Comparison of ENCODE assay signal across 16 mouse cellular contexts in the genomic region with DNA sequence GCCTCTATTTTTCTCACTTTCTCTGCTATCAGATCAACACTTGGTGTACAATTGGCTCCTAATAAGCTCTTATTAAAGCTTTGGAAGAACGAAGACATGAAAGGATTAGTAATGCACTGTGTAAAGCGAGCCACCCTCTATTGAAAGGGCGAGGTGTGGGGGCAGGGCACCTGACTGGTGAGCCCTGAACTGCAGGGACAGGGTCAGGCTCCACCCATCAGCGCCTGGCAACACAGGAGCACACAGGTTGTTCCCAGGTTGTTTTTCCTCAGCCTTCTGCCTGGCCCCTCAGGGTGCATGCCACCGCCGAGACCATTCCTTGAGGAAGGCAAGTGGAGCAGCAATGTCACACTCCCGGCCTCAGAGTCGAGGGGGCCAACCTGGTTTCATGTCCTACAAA.
A peak's percentile ranks its signal among the peaks of the same experiment; 100 is the strongest.
DNase-seq lines count a peak whose midpoint lies in the region; ATAC-seq and TF ChIP-seq lines count a peak whose summit lies in the region.
"Had no signal": no experiment of that assay in that cellular context is flagged by ENCODE, and none has a peak within 500 bp of the region (broad histone marks: within the 10 kb centered on the region; RNA-seq: fewer than 3 reads in every experiment).

No protein-coding gene starts in this region.

- H3K27ac ChIP-seq in lung, postnatal 0 days (ENCODE audit: low read length), result no peak overlapping the region
- 0 out of 2 replicates have a peak overlapping the region, but pooled peaks have one; percentile 45 for H3K27ac ChIP-seq in cortical plate, adult 2 months (ENCODE audit: insufficient read depth, low read length)
- H3K27ac ChIP-seq in embryonic facial prominence, embryonic 15.5 days (replicated peaks), result no peak overlapping the region
- H3K27ac ChIP-seq in forebrain, embryonic 15.5 days (replicated peaks), result no peak overlapping the region
- H3K27ac ChIP-seq: liver, embryonic 15.5 days had no signal

- no peak overlapping the region for H3K4me3 ChIP-seq in lung, postnatal 0 days (ENCODE audit: low read depth, low read length)
- H3K4me3 ChIP-seq in cortical plate, adult 2 months (ENCODE audit: insufficient read depth, low read length), result no peak overlapping the region
- H3K4me3 ChIP-seq in embryonic facial prominence, embryonic 15.5 days (replicated peaks), result no peak overlapping the region
- no peak overlapping the region for H3K4me3 ChIP-seq in forebrain, embryonic 15.5 days
- H3K4me3 ChIP-seq: liver, embryonic 15.5 days; megakaryocyte, embryonic 14.5 days had no signal

- no peaks in the 10 kb centered on the region for H3K9me3 ChIP-seq in lung, postnatal 0 days (ENCODE audit: low read length)
- no peaks in the 10 kb centered on the region for H3K9me3 ChIP-seq in embryonic facial prominence, embryonic 15.5 days (replicated peaks)
- no peaks in the 10 kb centered on the region for H3K9me3 ChIP-seq in forebrain, embryonic 15.5 days
- H3K9me3 ChIP-seq: liver, embryonic 15.5 days had no signal

- peak; percentile 30 to 61 for DNase-seq in lung, adult 18-20 months
- no peak for DNase-seq in lung, postnatal 0 days (ENCODE audit: low spot score)
- DNase-seq in kidney, postnatal 14 days, result peak; percentile 48
- no peak for DNase-seq in cerebellum, adult 9-10 months
- DNase-seq in heart, postnatal 10 days, result no peak
- DNase-seq: adrenal gland, adult 2 months; cerebellum, postnatal 36 days; layer of hippocampus, adult 9-11 months; thymus, adult 2 months had no signal

- no peak for TF ChIP-seq EP300 in lung, postnatal 0 days (IDR thresholded peaks at IDR 0.05)

- no peak for ATAC-seq in lung, postnatal 0 days
- peak; percentile 66 for ATAC-seq in embryonic facial prominence, embryonic 15.5 days (ENCODE audit: insufficient number of reproducible peaks, low FRiP score, low TSS enrichment, low read depth)
- no peak for ATAC-seq in forebrain, embryonic 15.5 days (replicated peaks)
- ATAC-seq: Patski had no signal

- whole genome bisulfite sequencing in lung, postnatal 0 days, result 19% methylated on average over 8 of the region's 8 CpGs
- WGBS in embryonic facial prominence, embryonic 15.5 days, result 11% methylated on average over 8 of the region's 8 CpGs
- 5% methylated on average over 8 of the region's 8 CpGs for WGBS in forebrain, embryonic 15.5 days

- H3K36me3 ChIP-seq in lung, postnatal 0 days (ENCODE audit: insufficient read depth, low read length), result no peaks in the 10 kb centered on the region
- H3K36me3 ChIP-seq in embryonic facial prominence, embryonic 15.5 days, result no peaks in the 10 kb centered on the region
- no peaks in the 10 kb centered on the region for H3K36me3 ChIP-seq in forebrain, embryonic 15.5 days
- H3K36me3 ChIP-seq: liver, embryonic 15.5 days had no signal

- H3K4me1 ChIP-seq in lung, postnatal 0 days (ENCODE audit: insufficient read depth, low read depth, low read length), result no peaks in the 10 kb centered on the region
- H3K4me1 ChIP-seq in cortical plate, adult 2 months (ENCODE audit: control insufficient read depth, insufficient read depth, low read length), result peaks cover 2% of the 10 kb centered on the region; the same call in 1 of the 2 replicates
- peaks cover 11% of the 10 kb centered on the region; the same call in 1 of the 2 replicates for H3K4me1 ChIP-seq in embryonic facial prominence, embryonic 15.5 days
- peaks cover 11% of the 10 kb centered on the region for H3K4me1 ChIP-seq in forebrain, embryonic 15.5 days
- H3K4me1 ChIP-seq: liver, embryonic 15.5 days had no signal

- no peak overlapping the region for H3K4me2 ChIP-seq in lung, postnatal 0 days (replicated peaks; ENCODE audit: low read depth, low read length)
- no peak overlapping the region for H3K4me2 ChIP-seq in embryonic facial prominence, embryonic 15.5 days (replicated peaks)
- H3K4me2 ChIP-seq in forebrain, embryonic 15.5 days (replicated peaks), result no peak overlapping the region
- H3K4me2 ChIP-seq: heart, embryonic 11.5 days; liver, embryonic 15.5 days had no signal

- TF ChIP-seq CTCF in lung, postnatal 0 days (IDR thresholded peaks at IDR 0.05), result no peak
- TF ChIP-seq CTCF in cortical plate, adult 2 months (IDR thresholded peaks at IDR 0.05; ENCODE audit: extremely low read depth, insufficient read depth, low read length), result no peak

- no peak for TF ChIP-seq POLR2A in cortical plate, adult 2 months (IDR thresholded peaks at IDR 0.05; ENCODE audit: extremely low read depth, insufficient read depth, low read length)

- H3K9ac ChIP-seq in lung, postnatal 0 days (replicated peaks; ENCODE audit: low read depth), result no peak overlapping the region
- H3K9ac ChIP-seq in embryonic facial prominence, embryonic 15.5 days, result no peak overlapping the region
- no peak overlapping the region for H3K9ac ChIP-seq in forebrain, embryonic 15.5 days (replicated peaks)
- H3K9ac ChIP-seq: liver, embryonic 15.5 days had no signal

- intact Hi-C loops in heart, postnatal 10 days (cut with DNase I), result no loop called here

- H3K27me3 ChIP-seq in lung, postnatal 0 days (replicated peaks; ENCODE audit: insufficient read depth, low read length), result no peaks in the 10 kb centered on the region
- H3K27me3 ChIP-seq in embryonic facial prominence, embryonic 15.5 days, result no peaks in the 10 kb centered on the region; the same call in 1 of the 2 replicates
- H3K27me3 ChIP-seq in forebrain, embryonic 15.5 days, result no peaks in the 10 kb centered on the region

Comparison
In these comparisons a context has a peak if more than half of its experiments do, and no peak if none do; other contexts are left out.
1. DNase-seq: peak in lung, adult 18-20 months (2 of 2) and kidney, postnatal 14 days (single experiment); none in lung, postnatal 0 days (single experiment), cerebellum, adult 9-10 months (single experiment) and heart, postnatal 10 days (0 of 2).